Mouse (Mus musculus): ENCODE data around the gene Olfr957. TPM values are rescaled to one million over a fixed set of nuclear protein-coding genes. Genes with fewer than 3 reads are reported as not detected.

Gene Olfr957
- total RNA-seq (2021) = not detected
- long read RNA-seq, experiment 1 = 0 reads
- long read RNA-seq, experiment 2 = 0 reads

- no peak for DNase-seq (ENCODE audit: low spot score)
These were observed at the start of gene Olfr957 for GRCm38 (mm10) chr9:39515531-39515930. Gene Olfr957, minus strand, starts transcription at chr9:39515809.

DNA sequence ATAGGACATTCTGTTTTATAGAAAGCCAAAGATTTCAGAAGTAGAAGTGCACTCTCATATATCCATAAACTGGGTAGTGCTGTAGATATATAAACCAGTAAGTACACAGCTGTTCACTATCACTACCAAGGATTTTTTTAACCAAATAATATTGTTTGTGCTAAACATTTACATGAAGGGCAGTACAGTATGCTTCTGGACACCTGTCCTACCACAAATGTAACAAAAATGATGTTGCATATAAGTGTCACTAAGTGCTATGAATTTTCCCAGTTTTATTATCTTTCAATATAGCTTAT, 42.7 kb upstream of the Olfr957 start:
- no peak for DNase-seq (ENCODE audit: low spot score)

- DNase-seq (ENCODE audit: low spot score) = no peak
These were observed 42.1 kb upstream of the Olfr957 start for GRCm38 (mm10) chr9:39557529-39558348.

DNA sequence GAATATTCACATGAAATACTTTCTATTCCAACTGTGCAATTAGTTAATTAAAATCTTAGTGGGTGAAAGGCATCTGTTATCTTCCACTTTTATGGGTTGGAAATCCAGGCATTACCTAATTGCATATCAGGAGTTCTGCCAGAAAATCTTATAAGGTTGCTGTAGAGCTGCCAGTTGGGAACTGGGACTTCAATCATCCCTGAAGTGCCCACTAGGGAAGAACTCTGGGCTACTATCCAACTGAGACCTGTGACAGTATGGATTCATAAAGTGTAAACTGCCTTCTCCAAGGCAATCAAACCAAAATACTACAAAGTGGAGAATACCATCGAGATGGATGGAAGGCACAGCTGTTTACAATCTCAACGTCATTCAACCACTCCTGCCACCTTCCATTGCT, 38.3 kb upstream of the Olfr957 start, which contains the start of gene Olfr958:
Gene Olfr958, minus strand, starts transcription at position 109 of the 400 bp plus-strand sequence.
- DNase-seq (ENCODE audit: low spot score) = no peak

DNA sequence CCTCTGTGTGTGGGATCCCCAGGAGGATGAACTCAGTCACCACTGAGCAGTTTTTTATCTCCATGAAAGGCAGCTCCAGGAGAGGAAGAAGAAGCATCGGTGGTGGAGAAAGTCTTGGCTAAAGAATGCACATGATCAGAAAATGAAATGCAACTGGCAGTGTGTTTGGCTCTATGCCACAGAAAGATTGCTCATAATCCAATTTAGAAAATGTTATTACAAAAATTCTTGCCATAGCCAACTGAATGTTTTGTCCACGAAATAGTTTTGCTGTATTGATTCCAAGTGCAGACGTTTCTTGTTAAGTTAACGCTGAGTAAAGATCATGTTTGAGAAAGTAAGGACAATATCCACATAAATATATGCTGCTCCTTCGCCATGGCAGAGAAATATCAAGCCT, 35.2 kb upstream of the Olfr957 start:
- no peak for DNase-seq (ENCODE audit: low spot score)

DNA sequence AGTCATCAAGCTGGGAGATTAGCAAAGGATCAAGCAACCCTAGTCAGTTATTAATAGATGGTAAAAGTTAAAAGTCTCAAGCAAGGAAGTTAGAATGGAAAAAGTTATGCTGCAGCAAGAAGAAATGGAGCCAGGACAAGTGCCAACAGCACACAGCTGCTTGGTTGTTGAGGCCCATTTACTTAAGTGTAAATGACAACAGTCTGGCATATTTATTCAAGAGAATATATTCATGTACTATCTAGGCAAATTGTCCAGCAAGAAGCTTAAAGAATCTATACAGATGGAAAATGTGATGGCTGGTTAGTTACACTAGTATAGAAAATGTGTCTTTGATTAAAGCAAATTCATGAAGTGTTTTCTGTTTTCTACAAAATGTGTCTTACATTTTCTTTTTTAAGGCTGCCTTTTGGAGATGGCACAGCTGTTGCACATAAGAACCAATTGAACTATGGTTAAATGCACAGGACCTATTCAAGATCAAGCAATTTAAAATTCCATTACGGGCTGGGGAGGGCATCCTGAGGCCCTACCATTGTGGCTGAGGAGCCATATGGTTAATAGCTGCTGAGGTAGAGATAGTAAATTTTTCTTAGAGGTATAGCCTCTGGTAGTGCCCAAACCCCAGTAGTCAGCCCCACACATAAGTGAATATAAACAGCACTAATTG, 8.1 kb upstream of the Olfr957 start:
- no peak for DNase-seq (ENCODE audit: low spot score)

GRCm38 (mm10) chr9:39518595-39518994, 3.0 kb upstream of the Olfr957 start:
- DNase-seq (ENCODE audit: low spot score) = no peak

DNA sequence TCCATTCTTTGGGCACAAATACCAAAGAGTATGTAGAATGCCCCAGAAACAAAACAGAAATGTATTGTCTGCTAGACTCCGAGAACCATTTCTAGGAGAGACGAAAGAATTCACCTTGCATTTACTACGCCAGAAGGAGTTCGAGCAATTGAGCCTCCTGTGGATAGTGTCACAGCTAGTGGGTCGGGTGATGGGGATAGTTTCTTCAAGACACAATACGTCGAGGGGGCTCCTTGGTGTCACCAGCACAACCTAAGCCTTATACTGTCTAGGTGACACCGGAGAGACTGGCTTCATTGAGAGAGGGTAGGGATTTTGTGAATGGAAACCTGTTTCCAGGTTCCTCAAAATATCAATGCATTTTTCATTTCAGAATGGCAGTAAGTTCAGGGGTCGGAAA, 6.2 kb downstream of the Olfr957 start:
- no peak for DNase-seq (ENCODE audit: low spot score)

DNA sequence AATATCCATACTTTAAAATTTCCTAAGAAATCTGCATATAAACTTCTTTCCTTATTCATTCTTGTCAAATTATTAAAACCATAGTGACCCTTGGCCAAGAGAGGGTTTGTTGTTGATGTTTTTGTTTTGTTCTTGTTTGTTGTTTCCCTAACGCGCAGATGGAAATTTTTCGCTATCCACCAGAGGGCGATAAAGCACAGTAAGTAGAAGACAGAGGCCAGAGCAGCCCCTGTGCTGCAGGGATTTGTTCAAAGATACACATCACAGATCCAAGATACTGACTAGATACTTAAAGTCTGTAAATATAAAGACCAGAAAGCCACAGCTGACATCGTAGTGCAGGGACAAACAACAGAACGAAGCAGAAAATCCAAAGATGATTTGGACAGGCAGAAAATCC, 6.6 kb downstream of the Olfr957 start:
- DNase-seq (ENCODE audit: low spot score) = peak; percentile 7

DNA sequence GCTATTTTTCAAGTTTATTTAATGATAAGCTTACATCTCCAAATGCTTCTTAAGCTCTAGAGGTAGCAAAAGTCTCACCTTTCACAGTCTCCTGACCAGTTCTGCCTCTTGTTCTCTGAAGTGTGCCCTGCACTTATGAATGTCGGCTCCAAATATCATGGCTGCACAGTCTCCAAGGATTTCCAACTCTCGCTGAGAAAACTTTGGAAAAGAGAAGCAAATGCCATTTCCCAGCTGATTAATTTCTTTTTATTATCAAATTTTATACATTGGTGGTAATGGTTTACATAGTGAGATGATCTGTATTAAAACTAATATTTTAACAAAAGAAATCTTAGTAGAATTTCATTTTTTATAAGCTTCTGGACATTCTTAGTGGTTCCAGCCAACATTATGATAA, 21.7 kb downstream of the Olfr957 start, which contains the start of gene Olfr44:
Gene Olfr44, minus strand, starts transcription at position 101 of the 400 bp plus-strand sequence.
- DNase-seq (ENCODE audit: low spot score) = no peak

- DNase-seq (ENCODE audit: low spot score) = no peak
These were observed 43.8 kb downstream of the Olfr957 start, which contains the start of gene Olfr955 for GRCm38 (mm10) chr9:39471844-39472243. Gene Olfr955, minus strand, starts transcription at chr9:39471944.

Other genes with a start within 250 kb of the Olfr957 start
- gene Olfr945, start 239.0 kb downstream of the Olfr957 start, total RNA-seq (2021) = not detected
- not detected for gene Olfr948, start 189.8 kb downstream of the Olfr957 start, total RNA-seq (2021)
- not detected for gene Olfr951, start 128.4 kb downstream of the Olfr957 start, total RNA-seq (2021)
- not detected for gene Olfr952, start 88.7 kb downstream of the Olfr957 start, total RNA-seq (2021)
- not detected for gene Olfr954, start 59.1 kb downstream of the Olfr957 start, total RNA-seq (2021)
- gene Olfr955, start 43.9 kb downstream of the Olfr957 start, total RNA-seq (2021) = not detected
- not detected for gene Olfr44, start 21.8 kb downstream of the Olfr957 start, total RNA-seq (2021)
- not detected for gene Olfr958, start 38.2 kb upstream of the Olfr957 start, total RNA-seq (2021)
- gene Olfr959, start 59.8 kb upstream of the Olfr957 start, total RNA-seq (2021) = not detected
- under 1 TPM; 0.38 to 0.66 TPM for gene AW551984, start 88.6 kb upstream of the Olfr957 start, total RNA-seq (2021)
- not detected for gene Olfr148, start 94.8 kb upstream of the Olfr957 start, total RNA-seq (2021)
- not detected for gene Olfr960, start 105.6 kb upstream of the Olfr957 start, total RNA-seq (2021)
- not detected for gene Olfr961, start 129.3 kb upstream of the Olfr957 start, total RNA-seq (2021)
- gene Olfr963, start 151.4 kb upstream of the Olfr957 start, total RNA-seq (2021) = not detected
- gene Olfr149, start 191.3 kb upstream of the Olfr957 start, total RNA-seq (2021) = not detected
- not detected for gene Olfr965, start 195.5 kb upstream of the Olfr957 start, total RNA-seq (2021)
- not detected for gene Olfr150, start 215.2 kb upstream of the Olfr957 start, total RNA-seq (2021)
- not detected for gene Olfr967, start 230.4 kb upstream of the Olfr957 start, total RNA-seq (2021)

Measured in gastrocnemius, adult 18-20 months (tissue).